Mouse (Mus musculus) embryo, embryonic 9.5 days (tissue): ENCODE measurements around the gene Kcnma1.

ENCODE experiments used
- DNase-seq: peaks from one replicate; pipeline ENCODE4 v3.0.0-alpha.2; 2017; ENCODE audit errors: extremely low spot score

The Kcnma1 gene

DNA sequence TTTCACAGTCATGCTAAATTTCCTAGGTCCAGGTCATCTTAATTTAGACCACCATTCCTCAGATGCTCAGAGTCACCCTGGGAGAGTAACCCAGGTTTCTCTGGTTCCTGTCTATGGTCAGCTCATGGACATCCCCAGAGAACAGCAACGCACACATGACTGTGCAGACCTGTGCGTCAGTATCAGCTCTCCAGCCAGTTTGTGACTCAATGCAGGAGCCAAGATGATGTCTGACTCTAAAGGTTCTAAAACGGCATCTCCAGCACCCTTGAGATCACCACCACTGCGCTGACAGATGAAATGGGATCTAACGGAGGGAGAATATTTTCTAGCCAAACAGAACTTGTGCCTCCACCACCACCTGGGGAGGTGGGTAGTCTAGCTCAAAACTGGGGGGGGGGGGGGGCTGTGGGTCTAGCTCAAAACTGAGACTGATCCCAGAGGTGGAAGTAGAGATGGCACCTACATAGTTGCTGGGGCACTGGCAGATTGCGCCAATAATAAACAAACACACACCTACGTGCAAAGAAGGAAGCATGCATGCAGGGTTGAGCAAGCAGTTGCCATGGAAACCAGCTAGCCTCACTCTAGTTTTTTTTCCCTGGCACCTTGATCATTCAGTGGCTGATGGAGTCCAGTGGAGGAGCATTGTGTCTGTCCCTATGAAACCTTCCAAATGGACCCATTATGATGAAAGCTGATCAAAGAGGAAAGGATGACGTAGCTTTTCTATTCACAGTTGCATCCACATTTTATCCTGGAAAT is 231.3 kb downstream of the Kcnma1 start:
- DNase-seq = no peak

DNA sequence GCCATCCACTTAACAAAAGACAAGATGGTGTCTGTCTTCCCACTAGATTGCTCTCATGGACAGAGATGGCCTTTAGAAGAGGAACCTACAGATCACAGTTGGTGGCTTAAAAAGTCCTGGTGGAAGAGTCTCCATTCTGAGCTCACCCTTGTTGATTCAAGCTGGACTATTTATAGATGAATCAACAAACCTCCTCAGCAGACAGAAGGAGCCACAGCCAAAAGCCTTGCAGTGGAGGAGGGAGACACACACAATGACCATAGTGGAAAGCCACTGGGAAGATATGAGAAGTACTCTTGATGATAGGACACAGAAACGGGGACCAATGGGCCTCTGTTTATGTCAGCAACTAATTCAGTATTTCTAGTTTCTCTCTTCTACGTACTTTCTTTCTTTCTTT is 239.7 kb downstream of the Kcnma1 start:
- DNase-seq = no peak

DNA sequence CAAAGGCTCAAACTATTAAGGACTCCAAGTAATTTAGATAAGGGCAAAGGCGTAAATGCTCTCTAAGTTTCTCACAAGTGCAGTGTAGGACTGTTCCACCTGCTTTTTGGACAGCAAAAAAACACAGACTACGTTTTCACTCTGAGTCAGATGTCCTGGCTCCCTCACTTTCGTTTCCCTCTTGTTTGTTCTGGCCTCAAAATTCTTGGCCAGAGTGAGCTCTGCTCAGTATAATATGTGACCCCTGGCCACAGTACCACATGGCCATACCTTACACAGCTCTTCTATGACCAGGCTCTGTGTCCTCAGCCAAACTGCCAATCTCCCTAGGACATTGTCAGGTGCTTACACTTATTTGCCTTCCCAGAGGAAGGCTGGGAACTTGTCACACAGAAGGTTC is 241.6 kb downstream of the Kcnma1 start:
- DNase-seq = no peak

GRCm38 (mm10) chr14:23771794-23772193 is 242.5 kb downstream of the Kcnma1 start:
- DNase-seq = no peak

- DNase-seq = no peak
Measured at GRCm38 (mm10) chr14:23762471-23762870, 251.8 kb downstream of the Kcnma1 start.

DNA sequence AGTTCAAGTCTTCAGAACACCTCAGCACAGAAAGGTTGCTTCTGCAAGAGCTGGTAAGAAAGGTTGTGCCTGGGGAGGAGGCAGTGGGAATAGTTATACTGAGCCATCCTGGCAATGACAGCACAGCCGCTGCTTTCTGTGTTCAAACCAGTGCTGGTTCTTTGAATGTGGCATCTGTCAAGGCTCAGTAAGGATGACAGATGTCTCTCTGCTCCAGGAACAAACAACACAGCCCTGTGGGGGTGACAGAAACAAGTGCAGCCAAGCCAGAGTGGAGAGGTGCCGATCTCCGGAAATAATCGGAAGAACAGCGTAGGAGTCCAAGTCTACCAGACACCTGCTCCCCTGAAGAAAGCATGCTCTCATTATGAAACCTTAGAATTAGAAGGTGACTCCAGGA is 254.7 kb downstream of the Kcnma1 start:
- DNase-seq = no peak

GRCm38 (mm10) chr14:23758421-23758820 is 255.9 kb downstream of the Kcnma1 start:
- no peak for DNase-seq

GRCm38 (mm10) chr14:23748011-23748410 is 266.3 kb downstream of the Kcnma1 start:
- DNase-seq = no peak

GRCm38 (mm10) chr14:23746976-23747375 is 267.3 kb downstream of the Kcnma1 start:
- DNase-seq = no peak

- DNase-seq = no peak
Measured at GRCm38 (mm10) chr14:23741531-23741930, 272.8 kb downstream of the Kcnma1 start.

- DNase-seq = no peak
Measured at GRCm38 (mm10) chr14:23734200-23734599, 280.1 kb downstream of the Kcnma1 start.

GRCm38 (mm10) chr14:23729377-23729776 is 284.9 kb downstream of the Kcnma1 start:
- DNase-seq = peak; percentile 22

GRCm38 (mm10) chr14:23723701-23724430 is 290.4 kb downstream of the Kcnma1 start:
- no peak for DNase-seq

DNA sequence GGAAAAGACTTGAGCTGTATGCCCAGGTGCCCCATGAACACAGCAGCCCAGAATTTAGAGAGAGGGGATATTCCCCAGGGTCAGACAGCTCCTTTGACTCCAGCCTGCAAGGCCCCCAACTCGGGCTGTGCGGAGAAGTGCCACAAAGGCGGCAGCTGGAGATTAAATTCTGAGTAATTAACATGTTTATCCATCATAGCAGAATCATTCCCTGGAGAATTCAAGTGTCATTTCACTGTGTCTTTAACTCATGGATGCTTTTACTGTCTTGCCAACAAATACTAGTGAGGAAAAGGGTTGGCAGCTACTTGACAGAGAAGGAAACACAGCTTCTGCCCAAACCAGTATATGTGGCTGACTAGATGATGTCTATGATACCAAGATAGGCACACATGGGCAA is 295.0 kb downstream of the Kcnma1 start:
- no peak for DNase-seq

GRCm38 (mm10) chr14:23718667-23719066 is 295.6 kb downstream of the Kcnma1 start:
- no peak for DNase-seq

GRCm38 (mm10) chr14:23714396-23715131 is 299.7 kb downstream of the Kcnma1 start:
- no peak for DNase-seq

DNA sequence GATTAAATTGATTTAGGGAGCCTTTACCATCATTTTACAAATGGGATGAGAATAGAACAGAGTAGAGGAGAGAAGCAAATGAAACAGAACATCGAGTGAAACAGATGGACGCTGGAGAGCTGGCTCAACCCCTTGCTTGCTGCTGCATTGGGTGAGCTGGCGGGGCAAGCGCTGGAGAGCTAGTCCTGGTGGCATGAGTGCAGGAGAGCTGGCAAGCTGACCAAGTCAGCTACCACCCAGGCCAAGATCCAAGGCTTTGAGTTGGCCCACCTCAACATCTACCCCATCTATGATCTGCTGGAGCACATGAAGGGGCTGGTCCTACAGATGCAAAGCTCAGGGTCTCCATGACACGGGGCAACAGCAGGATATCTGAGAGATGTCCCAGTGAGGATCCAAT is 301.4 kb downstream of the Kcnma1 start:
- DNase-seq = no peak

GRCm38 (mm10) chr14:23710954-23711353 is 303.3 kb downstream of the Kcnma1 start:
- DNase-seq = no peak

GRCm38 (mm10) chr14:23706837-23707236 is 307.5 kb downstream of the Kcnma1 start:
- DNase-seq = no peak

- DNase-seq = no peak
Measured at GRCm38 (mm10) chr14:23705647-23706046, 308.6 kb downstream of the Kcnma1 start.

- no peak for DNase-seq
Measured at GRCm38 (mm10) chr14:23704303-23704702, 310.0 kb downstream of the Kcnma1 start.

GRCm38 (mm10) chr14:23696341-23696740 is 317.9 kb downstream of the Kcnma1 start:
- DNase-seq = no peak

- peak; percentile 12 for DNase-seq
Measured at GRCm38 (mm10) chr14:23689681-23690080, 324.6 kb downstream of the Kcnma1 start.
